ENCODE assay signal across 33 mouse cellular contexts in the genomic region with DNA sequence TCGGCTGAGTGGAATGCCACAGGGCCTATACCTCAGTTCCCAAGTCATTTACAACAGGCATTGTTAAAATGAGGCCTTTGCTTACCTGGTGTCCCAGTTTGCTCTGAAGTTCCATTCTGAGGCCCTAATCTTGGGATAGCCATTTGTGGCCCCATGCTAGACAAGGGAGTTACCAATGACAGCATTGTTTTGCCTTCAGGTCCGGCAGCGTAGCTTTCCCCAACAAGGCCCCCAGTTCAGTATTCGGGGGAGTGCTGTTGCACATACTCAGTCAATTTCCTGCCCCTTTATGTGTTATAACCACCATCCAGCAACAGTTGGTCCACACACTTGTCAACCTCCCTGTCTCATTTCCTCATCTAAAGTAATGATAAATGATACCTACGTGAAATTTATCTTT.
DNase-seq lines count a peak whose midpoint lies in the region; ATAC-seq and TF ChIP-seq lines count a peak whose summit lies in the region.
"Had no signal": no experiment of that assay in that cellular context is flagged by ENCODE, and none has a peak within 500 bp of the region (broad histone marks: within the 10 kb centered on the region; RNA-seq: fewer than 3 reads in every experiment).

No protein-coding gene starts in this region.

- whole genome bisulfite sequencing in kidney, embryonic 14.5 days = 85% methylated on average over 5 of the region's 5 CpGs

- H3K4me2 ChIP-seq in kidney, embryonic 14.5 days (replicated peaks; ENCODE audit: low read depth, low read length) = no peak overlapping the region
- H3K4me2 ChIP-seq: embryonic facial prominence, embryonic 12.5 days; heart, embryonic 15.5 days; hindbrain, embryonic 12.5 days; intestine, embryonic 15.5 days; limb, embryonic 12.5 days; liver, embryonic 11.5 days; lung, embryonic 15.5 days; midbrain, embryonic 12.5 days; neural tube, embryonic 15.5 days had no signal

- no peak for DNase-seq in gastrocnemius, adult 2 months
- no peak for DNase-seq in gastrocnemius, adult 8-10 months (ENCODE audit: low spot score in 2 of 2)
- DNase-seq in naive thymus-derived CD4-positive, alpha-beta T cell, adult 2 months (ENCODE audit: low read depth) = peak; percentile 42
- peak; percentile 53 for DNase-seq in thymus, postnatal 14 days
- DNase-seq in adrenal gland, adult (ENCODE audit: inconsistent age in 2 of 2, low spot score in 1 of 2) = no peak
- no peak for DNase-seq in c-Kit-positive CD71-positive TER-119-positive erythroid progenitor cells, embryonic 14.5 days (ENCODE audit: low spot score)
- DNase-seq: adrenal gland, postnatal 25 days; cerebellum, adult 8-10 months; cerebellum, postnatal 36 days; gastrocnemius, postnatal 10 days; heart, postnatal 36 days; kidney, adult 9 months; kidney, postnatal 14 days; layer of hippocampus, adult 9-11 months; retina, postnatal 1 day; right cerebral cortex, postnatal 14 days had no signal

- H3K4me1 ChIP-seq in kidney, embryonic 14.5 days (ENCODE audit: control insufficient read depth, insufficient read depth, low read length) = peaks cover 36% of the 10 kb centered on the region
- H3K4me1 ChIP-seq: megakaryocyte, embryonic 14.5 days had no signal

- peak; percentile 37 for ATAC-seq in CD4-positive, CD25-positive, alpha-beta regulatory T cell, adult 4 months
- no peak for ATAC-seq in kidney, embryonic 14.5 days (ENCODE audit: low FRiP score, low TSS enrichment)
- ATAC-seq: activated CD4-positive, CD25-positive, alpha-beta regulatory T cell, adult 4 months; forebrain, embryonic 16.5 days; hindbrain, postnatal 0 days; intestine, embryonic 15.5 days had no signal

- H3K36me3 ChIP-seq in kidney, embryonic 14.5 days (ENCODE audit: control insufficient read depth, insufficient read depth, low read length) = no peaks in the 10 kb centered on the region
- H3K36me3 ChIP-seq: embryonic facial prominence, embryonic 12.5 days; heart, embryonic 10.5 days; heart, embryonic 15.5 days; hindbrain, embryonic 12.5 days; intestine, embryonic 15.5 days; limb, embryonic 12.5 days; lung, embryonic 15.5 days; midbrain, embryonic 12.5 days; neural tube, embryonic 15.5 days had no signal

- intact Hi-C loops in gastrocnemius, adult 2 months (cut with DNase I) = loop anchor here (5.0 to 10.0 kb wide), 3 partner anchors 38 to 170 kb away; a partner anchor contains a TSS

- H3K9ac ChIP-seq in kidney, embryonic 14.5 days (ENCODE audit: low read depth, low read length) = no peak overlapping the region
- H3K9ac ChIP-seq: embryonic facial prominence, embryonic 12.5 days; heart, embryonic 15.5 days; hindbrain, embryonic 12.5 days; intestine, embryonic 15.5 days; limb, embryonic 12.5 days; lung, embryonic 15.5 days; midbrain, embryonic 12.5 days; neural tube, embryonic 15.5 days had no signal

- H3K27ac ChIP-seq in gastrocnemius, adult 2 months = peak overlapping the region; percentile 84
- H3K27ac ChIP-seq in kidney, embryonic 14.5 days (ENCODE audit: low read depth, low read length) = no peak overlapping the region
- H3K27ac ChIP-seq: embryonic facial prominence, embryonic 12.5 days; heart, embryonic 10.5 days; heart, embryonic 15.5 days; hindbrain, embryonic 12.5 days; hindbrain, postnatal 0 days; intestine, embryonic 15.5 days; lung, embryonic 15.5 days; midbrain, embryonic 12.5 days; neural tube, embryonic 15.5 days had no signal

- H3K4me3 ChIP-seq in gastrocnemius, adult 2 months = no peak overlapping the region
- H3K4me3 ChIP-seq in kidney, embryonic 14.5 days (ENCODE audit: low read length) = no peak overlapping the region
- H3K4me3 ChIP-seq: embryonic facial prominence, embryonic 12.5 days; heart, embryonic 10.5 days; heart, embryonic 15.5 days; hindbrain, embryonic 12.5 days; intestine, embryonic 15.5 days; limb, embryonic 12.5 days; lung, embryonic 15.5 days; megakaryocyte, embryonic 14.5 days; midbrain, embryonic 12.5 days; myocyte; neural tube, embryonic 15.5 days had no signal

- H3K9me3 ChIP-seq in kidney, embryonic 14.5 days (ENCODE audit: control insufficient read depth, low read length) = no peaks in the 10 kb centered on the region
- H3K9me3 ChIP-seq: embryonic facial prominence, embryonic 12.5 days; heart, embryonic 10.5 days; heart, embryonic 15.5 days; hindbrain, embryonic 12.5 days; intestine, embryonic 15.5 days; limb, embryonic 12.5 days; lung, embryonic 15.5 days; megakaryocyte, embryonic 14.5 days; midbrain, embryonic 12.5 days; neural tube, embryonic 15.5 days had no signal

- no peak for TF ChIP-seq CTCF in gastrocnemius, adult 2 months (IDR thresholded peaks at IDR 0.05)

- H3K27me3 ChIP-seq in kidney, embryonic 14.5 days (ENCODE audit: control insufficient read depth, insufficient read depth, low read length) = no peaks in the 10 kb centered on the region
- H3K27me3 ChIP-seq: embryonic facial prominence, embryonic 12.5 days; heart, embryonic 15.5 days; hindbrain, embryonic 12.5 days; intestine, embryonic 15.5 days; limb, embryonic 12.5 days; lung, embryonic 15.5 days; neural tube, embryonic 15.5 days had no signal

Comparison
In these comparisons a context has a peak if more than half of its experiments do, and no peak if none do; other contexts are left out.
1. DNase-seq: peak in naive thymus-derived CD4-positive, alpha-beta T cell, adult 2 months (single experiment) and thymus, postnatal 14 days (single experiment); none in gastrocnemius, adult 2 months (single experiment), gastrocnemius, adult 8-10 months (0 of 2), adrenal gland, adult (0 of 2) and c-Kit-positive CD71-positive TER-119-positive erythroid progenitor cells, embryonic 14.5 days (single experiment).